Mouse (Mus musculus): ENCODE data around the gene Sh3tc1.

The Sh3tc1 gene

DNA sequence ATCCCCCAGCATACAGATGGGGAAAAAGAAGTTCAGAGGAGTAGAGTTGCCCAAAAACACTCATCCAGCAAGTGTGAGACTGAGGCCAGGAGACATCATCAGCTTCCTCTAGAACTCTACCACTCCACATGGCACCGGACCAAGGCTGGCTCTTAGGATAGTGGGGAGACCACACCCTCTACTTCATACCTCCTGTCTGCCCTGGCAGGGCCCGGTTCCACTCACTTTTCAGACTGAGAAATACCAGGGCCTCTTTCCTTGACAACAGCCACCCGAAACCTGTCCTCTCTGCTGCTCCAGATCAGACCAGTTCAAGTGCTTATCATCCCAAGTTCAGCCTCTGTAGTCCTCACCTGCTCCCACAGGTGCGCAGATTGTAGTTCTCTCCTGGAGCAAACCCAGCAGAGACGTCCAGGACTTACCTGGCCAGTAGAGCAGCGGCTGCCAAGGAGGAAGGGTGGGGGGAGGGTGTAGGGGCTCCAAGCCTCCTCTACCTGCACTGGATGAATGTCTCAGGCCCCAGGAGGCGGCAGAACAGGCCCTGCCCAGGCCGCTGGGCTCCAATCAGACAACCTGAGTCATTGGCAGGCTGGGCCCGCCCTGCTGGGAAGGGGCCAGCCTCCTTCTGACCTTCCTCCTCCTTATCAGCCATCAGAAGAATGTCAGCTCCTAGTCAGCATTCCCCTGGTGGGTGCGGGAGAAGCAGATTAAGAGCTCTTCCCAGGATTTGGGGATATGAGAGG lies at the start of gene Sh3tc1:
TSS of gene Sh3tc1 (minus strand) at position 452 of the 743 bp plus-strand sequence.
- DNase-seq (ENCODE audit: low spot score) = peak; percentile 79

DNA sequence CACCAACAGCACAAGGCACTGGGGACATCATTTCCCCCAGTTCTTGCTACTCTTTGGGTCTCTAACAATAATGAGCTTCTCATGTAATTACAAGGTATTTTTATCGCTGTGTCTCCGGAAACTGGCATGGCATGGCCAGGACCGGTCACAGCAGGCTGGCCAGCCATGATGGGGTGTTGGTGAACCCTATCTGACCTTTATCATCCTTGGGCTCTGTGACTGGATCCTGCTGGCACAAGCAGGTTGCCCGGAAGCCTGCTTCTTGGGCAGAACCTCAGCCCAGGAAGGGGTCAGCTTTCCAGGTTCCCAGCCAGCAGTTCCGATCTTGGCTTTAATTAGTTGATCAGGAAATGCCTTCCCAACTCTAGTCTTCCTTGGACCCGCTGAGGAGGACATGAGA lies 48.9 kb upstream of the Sh3tc1 start:
- DNase-seq (ENCODE audit: low spot score) = no peak

DNA sequence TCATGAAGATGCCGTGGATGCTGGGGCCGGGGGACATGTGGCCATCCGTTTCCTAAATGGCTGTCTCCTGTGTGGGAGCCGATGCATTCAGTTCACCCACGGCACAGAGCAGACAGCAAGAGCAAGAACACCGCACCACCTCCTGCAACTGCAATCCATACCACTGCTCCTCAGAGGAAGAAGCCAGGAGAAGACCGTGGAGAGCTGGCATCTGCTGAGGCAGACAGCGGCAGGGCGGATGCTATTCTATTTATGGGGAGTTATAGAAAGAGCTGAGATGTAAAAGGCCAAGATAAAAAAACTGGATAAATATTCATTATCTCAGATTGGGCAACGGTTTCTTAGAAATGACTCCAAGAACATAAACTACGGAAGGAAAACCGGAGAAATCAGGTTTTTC lies 48.1 kb upstream of the Sh3tc1 start:
- no peak for DNase-seq (ENCODE audit: low spot score)

GRCm38 (mm10) chr5:35785853-35786252 lies 46.1 kb upstream of the Sh3tc1 start:
- DNase-seq (ENCODE audit: low spot score) = no peak

- no peak for DNase-seq (ENCODE audit: low spot score)
Measured at GRCm38 (mm10) chr5:35782648-35783180, 42.9 kb upstream of the Sh3tc1 start.

GRCm38 (mm10) chr5:35781116-35781515 lies 41.3 kb upstream of the Sh3tc1 start:
- DNase-seq (ENCODE audit: low spot score) = no peak

DNA sequence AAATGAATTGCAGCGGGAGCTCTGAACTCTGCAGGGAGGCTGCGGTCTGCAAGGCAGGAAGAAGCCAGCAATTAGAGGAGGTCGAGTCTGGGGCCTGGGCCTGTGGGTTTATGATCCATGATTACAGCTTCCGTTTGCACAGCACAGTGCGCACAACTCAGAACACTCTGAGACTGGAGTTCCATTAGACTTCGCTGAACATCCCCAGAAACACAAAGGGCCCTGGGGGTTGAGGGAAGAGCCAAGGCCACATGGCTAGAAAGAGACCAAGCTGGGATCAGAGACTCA lies 34.3 kb upstream of the Sh3tc1 start:
- DNase-seq (ENCODE audit: low spot score) = no peak

- no peak for DNase-seq (ENCODE audit: low spot score)
Measured at GRCm38 (mm10) chr5:35773274-35774136, 33.7 kb upstream of the Sh3tc1 start.

GRCm38 (mm10) chr5:35770891-35771663 lies 31.3 kb upstream of the Sh3tc1 start:
- DNase-seq (ENCODE audit: low spot score) = peak; percentile 44

DNA sequence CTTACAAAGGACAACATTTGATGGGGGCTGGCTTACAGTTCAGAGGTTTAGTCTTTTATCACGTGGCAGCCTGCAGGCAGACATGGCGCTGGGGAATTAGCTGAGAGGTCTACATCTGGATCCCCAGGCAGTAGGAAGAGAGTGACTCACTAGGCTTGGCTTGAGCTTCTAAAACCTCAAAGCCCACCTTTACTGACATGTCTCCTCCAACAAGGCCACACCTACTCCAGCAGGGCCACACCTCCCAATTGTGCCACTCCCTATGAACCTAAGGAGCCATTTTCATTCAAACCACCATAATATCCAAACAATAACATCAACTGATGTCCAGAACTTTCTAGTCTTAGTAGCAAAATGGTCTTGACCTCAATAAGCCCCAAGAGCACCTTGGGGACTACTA lies 30.5 kb upstream of the Sh3tc1 start:
- DNase-seq (ENCODE audit: low spot score) = no peak

- DNase-seq (ENCODE audit: low spot score) = no peak
Measured at GRCm38 (mm10) chr5:35768997-35769396, 29.2 kb upstream of the Sh3tc1 start.

DNA sequence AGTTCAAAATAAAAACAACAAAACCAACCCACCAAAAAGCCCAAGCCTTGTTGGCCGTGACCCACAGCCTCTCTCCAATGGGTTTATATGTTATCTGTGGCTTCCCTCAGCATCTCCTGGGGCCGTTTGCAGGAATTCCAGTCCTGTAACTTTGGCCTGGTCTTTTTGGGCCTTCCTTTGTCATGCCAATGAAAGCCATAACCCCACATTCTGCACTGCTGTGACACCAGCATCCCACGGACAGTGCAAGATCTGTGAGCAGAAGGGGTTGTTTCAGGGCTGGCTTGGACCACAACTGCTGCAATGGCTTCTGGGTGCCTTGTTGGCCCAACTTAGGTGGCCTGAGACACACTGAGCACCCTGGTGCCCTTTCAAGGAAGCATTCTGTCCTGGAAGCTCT lies 28.7 kb upstream of the Sh3tc1 start:
- no peak for DNase-seq (ENCODE audit: low spot score)

- no peak for DNase-seq (ENCODE audit: low spot score)
Measured at GRCm38 (mm10) chr5:35765909-35766308, 26.1 kb upstream of the Sh3tc1 start.

DNA sequence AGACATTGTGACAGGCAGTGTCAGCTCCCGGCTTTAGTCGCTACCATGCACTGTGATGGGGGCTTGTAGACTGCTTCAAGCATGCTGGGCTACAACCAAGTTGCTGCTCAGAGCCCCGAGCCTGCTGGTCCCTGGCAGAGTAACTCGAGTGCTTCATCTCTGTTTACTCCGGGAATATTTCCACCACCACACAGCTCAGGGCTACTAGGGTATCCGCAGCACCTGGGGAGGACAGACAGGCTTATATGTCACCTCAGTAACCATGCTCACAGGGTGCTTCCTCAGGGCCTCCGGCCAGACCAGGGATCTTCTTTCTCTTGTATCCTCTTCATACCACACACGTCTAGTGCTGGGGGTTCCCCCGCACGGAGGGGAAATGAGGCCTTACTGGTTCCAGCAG lies 23.1 kb upstream of the Sh3tc1 start:
- DNase-seq (ENCODE audit: low spot score) = no peak

DNA sequence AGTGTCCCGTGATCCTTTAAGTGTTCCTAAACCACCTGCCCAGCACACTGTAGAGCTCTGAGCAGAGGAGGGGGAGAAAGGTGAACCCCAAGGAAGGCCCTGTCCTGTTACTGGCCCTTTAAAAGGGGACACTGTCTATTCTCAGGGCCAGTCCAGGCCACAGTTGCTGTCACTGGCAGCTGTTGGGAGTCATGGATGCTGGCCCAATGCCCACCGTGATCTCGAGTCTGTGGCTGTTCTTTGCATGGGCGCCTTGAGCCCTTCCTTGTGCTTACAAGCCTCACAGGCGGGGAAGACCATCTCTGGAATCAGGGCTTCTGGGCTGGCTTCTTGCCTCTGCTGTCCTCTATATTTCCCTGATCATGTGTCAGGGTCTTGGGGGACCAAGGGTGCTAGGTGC lies 22.6 kb upstream of the Sh3tc1 start:
- DNase-seq (ENCODE audit: low spot score) = no peak

GRCm38 (mm10) chr5:35761323-35761722 lies 21.5 kb upstream of the Sh3tc1 start:
- no peak for DNase-seq (ENCODE audit: low spot score)

- DNase-seq (ENCODE audit: low spot score) = no peak
Measured at GRCm38 (mm10) chr5:35758081-35759053, 18.6 kb upstream of the Sh3tc1 start.

DNA sequence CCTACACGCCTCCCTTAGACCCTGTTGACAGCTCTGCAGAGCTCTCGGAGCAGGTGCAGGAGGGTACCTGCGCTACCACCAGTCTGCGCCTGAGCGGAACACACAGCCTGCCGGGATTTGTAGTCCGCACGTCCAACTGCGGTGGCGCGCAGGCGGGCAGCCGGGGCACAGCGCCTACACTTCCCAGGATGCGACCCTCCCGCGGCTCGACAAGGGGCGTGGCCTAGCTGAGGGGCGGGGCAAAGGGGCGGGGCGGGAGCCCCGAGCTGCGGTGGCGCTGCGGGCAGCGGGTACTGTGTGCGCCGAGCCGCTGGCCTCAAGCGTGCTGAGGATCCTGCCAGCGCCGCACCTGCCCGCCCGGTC lies 17.8 kb upstream of the Sh3tc1 start, which contains the start of gene Ablim2:
TSS of gene Ablim2 (plus strand) at position 242 of the 363 bp plus-strand sequence.
- DNase-seq (ENCODE audit: low spot score) = peak; percentile 88

DNA sequence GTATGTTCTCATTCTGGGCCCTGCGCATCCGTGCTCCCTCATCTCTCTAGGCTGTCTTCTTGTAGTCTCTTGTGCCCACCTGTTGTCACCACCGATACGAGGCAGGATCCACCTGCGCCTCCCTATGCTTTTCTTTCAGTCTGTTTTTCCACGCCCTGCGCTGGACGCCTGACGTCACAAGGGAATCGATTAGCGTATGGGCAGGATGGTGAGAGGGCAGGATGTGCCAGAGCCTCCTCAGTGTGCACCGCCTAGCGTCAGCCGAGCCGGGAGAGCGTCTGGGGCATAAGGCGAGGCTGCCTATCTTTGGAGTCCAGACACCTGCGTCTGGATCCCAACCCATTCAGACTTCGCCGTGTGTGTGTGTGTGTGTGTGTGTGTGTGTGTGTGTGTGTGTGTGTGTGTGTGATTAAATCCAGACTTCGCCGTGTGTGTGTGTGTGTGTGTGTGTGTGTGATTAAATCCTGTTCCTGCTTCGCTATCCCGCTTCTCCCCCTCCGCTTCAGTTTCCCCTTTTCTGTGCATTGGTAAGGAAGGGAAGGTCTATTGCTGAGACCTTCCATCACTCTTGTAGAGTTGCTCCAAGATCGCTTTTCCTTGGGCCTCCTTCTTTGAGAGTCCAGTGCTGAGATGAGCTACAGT lies 17.3 kb upstream of the Sh3tc1 start:
- DNase-seq (ENCODE audit: low spot score) = no peak

DNA sequence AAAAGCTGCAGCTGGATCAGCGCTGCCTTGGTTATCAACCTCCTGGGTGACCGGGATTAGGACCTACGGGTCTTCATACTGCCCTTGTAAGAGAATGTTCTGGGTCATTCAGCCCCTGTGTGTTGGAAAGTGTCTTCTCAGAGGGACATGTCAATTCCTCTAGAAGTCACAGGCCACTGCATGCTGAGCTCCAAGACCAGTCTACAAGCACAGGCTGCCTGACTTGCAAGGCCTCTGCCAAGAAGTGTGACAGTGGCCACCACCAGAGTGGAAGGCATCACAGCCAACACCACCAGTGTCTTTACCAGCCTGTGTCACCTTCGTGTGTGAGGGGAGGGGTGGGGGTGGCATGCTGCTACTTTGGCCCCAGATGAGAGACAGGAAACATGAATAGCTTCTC lies 16.2 kb upstream of the Sh3tc1 start:
- DNase-seq (ENCODE audit: low spot score) = no peak
